Mouse (Mus musculus): Measurements from ENCODE around the gene Klf15. TPM values are rescaled to one million over a fixed set of nuclear protein-coding genes. Genes with fewer than 3 reads are reported as not detected.
A peak's percentile ranks its signal among the peaks of the same experiment; 100 is the strongest.

Gene Klf15
- polyA plus RNA-seq, 1 experiment, result 26.1 TPM

DNA sequence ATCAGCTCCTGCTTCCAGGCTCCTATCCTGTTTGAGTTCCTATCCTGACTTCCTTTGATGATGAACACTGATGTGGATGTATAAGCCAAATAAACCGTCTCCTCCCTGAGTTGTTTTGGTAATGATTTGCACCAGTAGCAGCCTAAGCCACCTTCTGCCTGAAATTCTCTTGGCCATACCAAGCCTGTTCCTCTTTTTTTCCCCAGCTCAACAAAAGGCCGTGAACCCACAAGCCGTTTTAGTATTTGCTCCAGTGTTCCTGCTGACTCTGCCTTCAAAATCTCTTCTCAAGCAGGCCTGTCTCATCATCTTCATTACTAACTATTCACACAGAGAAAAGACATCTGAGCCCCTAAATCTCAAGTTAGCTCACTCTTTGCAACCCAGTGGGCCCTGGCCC, 31.8 kb downstream of the Klf15 start:
- DNase-seq, result no peak
- Histone ChIP-seq H3K27ac (ENCODE audit: insufficient read depth, low read length) (no peak overlapping the region), H3K27me3 (ENCODE audit: control insufficient read depth, insufficient read depth, low read length) (no peaks in the 10 kb centered on the region), H3K4me3 (replicated peaks; ENCODE audit: insufficient read depth, low read depth, low read length) (no peak overlapping the region), H3K4me1 (ENCODE audit: control insufficient read depth, insufficient read depth, low read length) (peaks cover 6% of the 10 kb centered on the region)
- TF ChIP-seq POLR2A (IDR thresholded peaks at IDR 0.05; ENCODE audit: borderline replicate concordance, insufficient read depth, low read length), result no peak
- TF ChIP-seq CTCF (IDR thresholded peaks at IDR 0.05; ENCODE audit: borderline replicate concordance, insufficient read depth, low read depth, low read length), result no peak
- 92% methylated on average over 3 of the region's 3 CpGs for WGBS

DNA sequence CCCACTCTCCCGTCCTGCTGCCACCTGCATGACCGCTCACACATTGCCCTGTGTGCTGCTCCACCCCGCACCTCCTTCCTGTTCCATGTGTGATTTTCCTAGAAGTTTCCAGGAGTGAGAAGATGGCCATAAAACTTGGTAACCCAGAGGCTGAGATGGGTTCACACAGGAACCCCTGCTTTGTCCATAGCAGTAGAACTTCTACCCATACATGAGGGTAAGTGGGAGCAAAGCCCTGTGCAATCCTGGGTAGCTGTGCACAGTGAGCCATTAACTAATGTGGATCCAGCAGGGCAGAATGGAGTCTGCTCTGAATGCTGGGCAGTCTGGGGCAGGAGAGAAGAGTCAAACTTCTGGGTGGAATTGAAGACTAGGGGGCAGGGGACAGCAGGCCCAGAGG, 32.2 kb downstream of the Klf15 start:
- 94% methylated on average over 3 of the region's 3 CpGs for WGBS
- H3K4me3 ChIP-seq (replicated peaks; ENCODE audit: insufficient read depth, low read depth, low read length), result no peak overlapping the region
- TF ChIP-seq CTCF (IDR thresholded peaks at IDR 0.05; ENCODE audit: borderline replicate concordance, insufficient read depth, low read depth, low read length) (no peak), POLR2A (IDR thresholded peaks at IDR 0.05; ENCODE audit: borderline replicate concordance, insufficient read depth, low read length) (no peak)
- H3K4me1 ChIP-seq (ENCODE audit: control insufficient read depth, insufficient read depth, low read length), result peaks cover 6% of the 10 kb centered on the region
- no peak for DNase-seq
- no peak overlapping the region for H3K27ac ChIP-seq (ENCODE audit: insufficient read depth, low read length)
- H3K27me3 ChIP-seq (ENCODE audit: control insufficient read depth, insufficient read depth, low read length), result no peaks in the 10 kb centered on the region

DNA sequence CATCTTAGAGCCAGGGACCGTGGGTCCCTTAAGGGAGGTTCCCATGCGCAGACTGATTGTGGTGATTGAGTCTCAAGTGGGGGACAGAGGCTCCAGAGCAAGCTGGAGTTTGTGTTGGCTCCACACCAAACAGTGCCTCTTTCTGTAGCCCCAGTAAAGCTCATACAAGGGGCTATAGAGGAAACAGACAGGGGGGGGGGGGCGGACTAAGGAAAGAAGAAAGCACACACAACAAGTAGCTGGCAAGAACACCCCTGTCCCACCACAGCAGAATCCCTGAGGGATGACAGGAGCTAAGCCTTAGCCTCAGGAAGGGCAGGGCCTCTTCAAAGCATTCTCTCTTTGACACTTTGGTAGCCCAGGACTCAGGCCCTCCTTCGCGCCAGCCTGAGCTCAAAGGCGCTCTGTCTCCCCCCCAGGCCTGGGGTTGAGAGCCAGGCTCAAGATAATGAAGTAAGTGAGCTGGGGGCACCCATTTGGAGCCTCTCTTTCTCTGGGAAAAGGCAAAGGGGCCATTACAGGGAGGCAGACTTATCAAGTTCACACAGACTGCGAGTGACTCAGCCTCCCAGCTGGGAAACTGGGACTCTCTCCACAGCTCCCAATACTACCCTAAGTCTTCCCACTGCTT, 33.0 kb downstream of the Klf15 start:
- H3K4me3 ChIP-seq (replicated peaks; ENCODE audit: insufficient read depth, low read depth, low read length), result no peak overlapping the region
- no peak for TF ChIP-seq CTCF (IDR thresholded peaks at IDR 0.05; ENCODE audit: borderline replicate concordance, insufficient read depth, low read depth, low read length)
- TF ChIP-seq POLR2A (IDR thresholded peaks at IDR 0.05; ENCODE audit: borderline replicate concordance, insufficient read depth, low read length), result no peak
- H3K4me1 ChIP-seq (ENCODE audit: control insufficient read depth, insufficient read depth, low read length), result peaks cover 6% of the 10 kb centered on the region
- no peak overlapping the region for H3K27ac ChIP-seq (ENCODE audit: insufficient read depth, low read length)
- WGBS, result 73% methylated on average over 7 of the region's 7 CpGs
- H3K27me3 ChIP-seq (ENCODE audit: control insufficient read depth, insufficient read depth, low read length), result no peaks in the 10 kb centered on the region
- DNase-seq, result no peak

DNA sequence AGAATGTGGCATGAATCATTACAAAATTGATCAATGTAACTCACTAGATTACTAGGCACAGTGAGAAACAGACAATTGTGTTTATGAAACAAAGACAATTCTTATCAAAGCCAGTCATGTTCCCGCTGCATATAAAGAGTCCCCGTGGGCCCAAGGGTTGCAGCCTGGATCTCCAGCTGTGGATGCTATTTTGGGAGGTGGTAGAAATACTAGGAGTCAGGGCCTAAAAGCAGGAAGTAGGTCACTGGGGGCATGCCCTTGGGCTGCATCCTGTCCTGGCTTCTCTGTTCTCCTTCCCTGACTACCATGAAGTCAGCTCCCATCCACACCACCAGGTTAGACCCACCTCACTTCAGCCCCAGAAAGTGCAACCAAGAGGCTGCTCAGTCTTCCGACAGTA, 33.8 kb downstream of the Klf15 start:
- no peak for TF ChIP-seq CTCF (IDR thresholded peaks at IDR 0.05; ENCODE audit: borderline replicate concordance, insufficient read depth, low read depth, low read length)
- TF ChIP-seq POLR2A (IDR thresholded peaks at IDR 0.05; ENCODE audit: borderline replicate concordance, insufficient read depth, low read length), result no peak
- no peaks in the 10 kb centered on the region for H3K27me3 ChIP-seq (ENCODE audit: control insufficient read depth, insufficient read depth, low read length)
- no peak for DNase-seq
- H3K4me3 ChIP-seq (replicated peaks; ENCODE audit: insufficient read depth, low read depth, low read length), result no peak overlapping the region
- H3K4me1 ChIP-seq (ENCODE audit: control insufficient read depth, insufficient read depth, low read length), result peaks cover 8% of the 10 kb centered on the region
- WGBS, result 83% methylated on average over 3 of the region's 3 CpGs
- H3K27ac ChIP-seq (ENCODE audit: insufficient read depth, low read length), result no peak overlapping the region

DNA sequence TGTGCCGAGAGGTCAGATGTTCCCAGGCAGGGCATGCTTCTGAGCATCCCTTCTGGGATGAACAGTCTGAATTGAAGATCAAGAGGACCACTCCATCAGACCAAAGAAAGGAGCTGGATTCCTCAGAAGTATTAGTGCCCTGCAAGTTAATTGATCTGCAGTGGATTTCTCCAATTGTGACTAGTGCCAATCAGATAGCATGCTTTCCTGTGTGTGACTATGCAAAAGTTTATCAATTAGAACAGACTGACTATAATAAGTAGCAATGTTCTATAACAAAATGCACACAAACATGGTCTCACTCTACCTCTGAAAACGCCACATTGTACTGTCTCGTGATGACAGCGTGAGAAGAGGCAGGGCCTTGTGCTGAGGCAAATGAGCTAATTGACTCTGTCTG, 37.1 kb downstream of the Klf15 start:
- Histone ChIP-seq H3K4me1 (ENCODE audit: control insufficient read depth, insufficient read depth, low read length) (peaks cover 11% of the 10 kb centered on the region), H3K27ac (ENCODE audit: insufficient read depth, low read length) (no peak overlapping the region), H3K27me3 (ENCODE audit: control insufficient read depth, insufficient read depth, low read length) (no peaks in the 10 kb centered on the region), H3K4me3 (replicated peaks; ENCODE audit: insufficient read depth, low read depth, low read length) (no peak overlapping the region)
- WGBS, result 92% methylated on average over 4 of the region's 4 CpGs
- DNase-seq, result no peak
- TF ChIP-seq CTCF (IDR thresholded peaks at IDR 0.05; ENCODE audit: borderline replicate concordance, insufficient read depth, low read depth, low read length), result no peak
- no peak for TF ChIP-seq POLR2A (IDR thresholded peaks at IDR 0.05; ENCODE audit: borderline replicate concordance, insufficient read depth, low read length)

DNA sequence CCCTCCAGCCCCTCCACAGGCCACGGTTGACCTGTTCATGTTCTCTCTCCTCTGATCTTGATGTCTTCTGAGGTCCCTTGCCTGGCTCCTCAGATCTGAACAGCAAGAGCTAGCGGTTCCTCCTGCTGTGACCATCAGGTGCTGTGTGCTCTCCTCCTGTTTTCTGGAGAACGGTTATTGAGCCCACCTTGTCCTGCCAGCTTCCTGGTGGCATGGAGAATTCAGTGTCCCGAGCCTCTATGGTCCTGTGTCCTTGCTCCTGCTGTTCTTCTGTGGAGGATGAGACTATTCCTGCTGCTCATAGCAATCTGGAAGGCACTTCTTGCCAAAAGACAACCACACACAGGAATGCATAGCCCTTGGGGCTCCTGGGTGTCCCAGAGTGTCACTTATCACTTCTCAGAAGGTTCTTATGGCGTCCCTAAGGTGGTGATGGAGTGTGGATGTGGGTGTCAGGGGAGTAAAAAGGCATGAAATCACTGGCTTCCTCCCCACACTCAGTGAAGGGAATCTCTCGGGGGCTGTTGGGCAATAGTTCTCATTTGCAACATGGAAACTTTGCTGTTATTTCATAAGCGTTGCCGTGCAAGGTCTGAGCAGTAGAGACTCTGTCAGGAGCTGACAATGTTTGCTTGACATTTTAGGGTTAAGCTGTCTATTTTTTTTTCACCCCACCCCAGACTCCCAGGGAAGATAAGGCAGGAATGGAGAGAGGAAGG, 39.0 kb downstream of the Klf15 start:
- WGBS, result 26% methylated on average over 8 of the region's 8 CpGs

DNA sequence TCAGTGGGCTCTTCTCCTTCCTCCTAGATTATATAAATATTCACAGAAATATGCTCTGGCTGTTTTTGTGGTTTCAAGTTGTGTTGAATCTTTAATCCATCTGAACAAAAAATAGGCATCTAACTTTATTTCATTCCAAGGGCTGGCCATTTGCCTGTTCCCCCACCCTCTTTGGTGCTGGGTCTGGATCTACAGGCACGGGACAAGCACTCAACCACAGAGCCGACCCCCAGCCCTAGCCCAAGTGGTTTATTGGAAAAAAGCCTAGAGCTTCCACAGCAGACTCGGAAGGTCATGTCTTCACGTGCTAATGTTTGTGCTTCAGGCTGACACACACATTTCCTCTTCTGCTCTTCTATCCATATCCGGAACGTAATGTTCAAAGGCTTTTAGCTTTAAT, 43.5 kb downstream of the Klf15 start:
- 83% methylated on average over 6 of the region's 6 CpGs for WGBS
- no peak for TF ChIP-seq POLR2A (IDR thresholded peaks at IDR 0.05; ENCODE audit: borderline replicate concordance, insufficient read depth, low read length)
- no peak for TF ChIP-seq CTCF (IDR thresholded peaks at IDR 0.05; ENCODE audit: borderline replicate concordance, insufficient read depth, low read depth, low read length)
- Histone ChIP-seq H3K27me3 (ENCODE audit: control insufficient read depth, insufficient read depth, low read length) (no peaks in the 10 kb centered on the region), H3K4me3 (replicated peaks; ENCODE audit: insufficient read depth, low read depth, low read length) (no peak overlapping the region), H3K27ac (ENCODE audit: insufficient read depth, low read length) (no peak overlapping the region), H3K4me1 (ENCODE audit: control insufficient read depth, insufficient read depth, low read length) (peaks cover 23% of the 10 kb centered on the region)
- DNase-seq, result no peak

More for the DNA sequence above, 39.0 kb downstream of the Klf15 start:
- no peaks in the 10 kb centered on the region for H3K27me3 ChIP-seq (ENCODE audit: control insufficient read depth, insufficient read depth, low read length)
- no peak for TF ChIP-seq CTCF (IDR thresholded peaks at IDR 0.05; ENCODE audit: borderline replicate concordance, insufficient read depth, low read depth, low read length)
- TF ChIP-seq POLR2A (IDR thresholded peaks at IDR 0.05; ENCODE audit: borderline replicate concordance, insufficient read depth, low read length), result no peak
- DNase-seq, result peak in 1 of 2 experiments; percentile 38
- H3K27ac ChIP-seq (ENCODE audit: insufficient read depth, low read length), result no peak overlapping the region
- H3K4me3 ChIP-seq (replicated peaks; ENCODE audit: insufficient read depth, low read depth, low read length), result no peak overlapping the region
- peaks cover 11% of the 10 kb centered on the region for H3K4me1 ChIP-seq (ENCODE audit: control insufficient read depth, insufficient read depth, low read length)

Measured in cerebellum, adult 2 months (tissue).